Mouse (Mus musculus) liver, embryonic 14.5 days (tissue): ENCODE results near the gene Hmgn1. TPM values are rescaled to one million over a fixed set of nuclear protein-coding genes. Genes with fewer than 3 reads are reported as not detected.

Experiments
- ATAC-seq: fragments of 200-750 bp; cut with Nextera tagmentation; 2 replicates; pipeline ENCODE4 v1.8.0; 2017; ENCODE audit warnings: moderate number of reproducible peaks, mild to moderate bottlenecking, moderate library complexity; ENCODE audit not compliant: insufficient read depth
- DNase-seq, 3 experiments: peaks; one replicate each; pipeline ENCODE4 v3.0.0-alpha.2; 2012 to 2013; ENCODE audit warnings: low read depth in 3 of 3, low spot score in 3 of 3
- H3K27ac ChIP-seq: fragments of 300-500 bp; sonication (generic); 2 replicates; pipeline ENCODE4 v1.5.1; 2014; ENCODE audit warnings: moderate library complexity, mild to moderate bottlenecking, control low read depth, inconsistent platforms
- H3K27me3 ChIP-seq: fragments of 300-500 bp; sonication (generic); 2 replicates; pipeline ENCODE4 v1.6.1; 2014; ENCODE audit warnings: mild to moderate bottlenecking, low read length, moderate library complexity; ENCODE audit not compliant: control insufficient read depth, insufficient read depth
- H3K36me3 ChIP-seq: fragments of 300-500 bp; sonication (generic); replicated peaks from 2 replicates; pipeline ENCODE4 v1.6.1; 2014; ENCODE audit warnings: low read depth; ENCODE audit not compliant: control insufficient read depth, insufficient read depth
- H3K4me1 ChIP-seq, 2 experiments: fragments of 200-500 bp in 1 of 2; fragments of 300-500 bp in 1 of 2; sonication (generic) in 1 of 2; replicated peaks; 2 replicates each; pipeline ENCODE4 v1.6.1; 2012 to 2014; ENCODE audit warnings: antibody characterized with exemption in 1 of 2, inconsistent platforms in 1 of 2, low read length in 1 of 2; ENCODE audit not compliant: control insufficient read depth in 2 of 2, insufficient read depth in 2 of 2
- H3K4me2 ChIP-seq: fragments of 300-500 bp; sonication (generic); 2 replicates; pipeline ENCODE4 v1.6.1; 2014; ENCODE audit warnings: low read depth, mild to moderate bottlenecking, control low read depth, moderate library complexity
- H3K4me3 ChIP-seq, 2 experiments: fragments of 200-500 bp in 1 of 2; fragments of 300-500 bp in 1 of 2; sonication (generic) in 1 of 2; 2 replicates each; pipeline ENCODE4 v1.5.1; 2012 to 2014; ENCODE audit warnings: low read depth in 2 of 2, low read length in 2 of 2, mild to moderate bottlenecking in 2 of 2, control low read depth in 1 of 2, inconsistent platforms in 1 of 2, moderate library complexity in 1 of 2; ENCODE audit not compliant: insufficient read depth in 1 of 2
- H3K9ac ChIP-seq: fragments of 300-500 bp; sonication (generic); replicated peaks from 2 replicates; pipeline ENCODE4 v1.6.1; 2014; ENCODE audit warnings: mild to moderate bottlenecking, control low read depth, moderate library complexity
- H3K9me3 ChIP-seq: fragments of 300-500 bp; sonication (generic); 2 replicates; pipeline ENCODE4 v1.6.1; 2016; ENCODE audit warnings: low read length, mixed read lengths; ENCODE audit not compliant: control insufficient read depth
- CTCF ChIP-seq: IDR thresholded peaks from 2 replicates; pipeline ENCODE4 v1.5.1; 2016; ENCODE audit warnings: antibody characterized with exemption, low read depth, control low read depth
- EP300 ChIP-seq: IDR thresholded peaks from 2 replicates; pipeline ENCODE4 v1.6.1; 2016; ENCODE audit warnings: antibody characterized with exemption, low read depth
- WGBS: fragments of 180-500 bp; shearing (Covaris S2); extraction: QIAGEN DNeasy Blood & Tissue Kit; methylation state at CpG from one replicate; pipeline ENCODE4 v1.1.7; 2014; ENCODE audit not compliant: insufficient replicate concordance; 5-methylcytosine and 5-hydroxymethylcytosine counted together
- polyA plus RNA-seq, 2 experiments: library from polyadenylated mRNA; depleted of rRNA in 1 of 2; stranded (reverse) in 1 of 2; unstranded in 1 of 2; fragments of >200 nt; fragmentation: Nextera tagmentation in 1 of 2; extraction: Ambion mirVana in 1 of 2; gene quantifications; 2 replicates each; pipeline versions ENCODE4 v1.2.1 to v1.2.3; 2012 to 2014

The Hmgn1 gene
- polyA plus RNA-seq, 2 experiments, result 58.7 to 122 TPM

GRCm38 (mm10) chr16:96095966-96096365, 31.6 kb downstream of the Hmgn1 start:
- WGBS, result 69% methylated on average over 5 of the region's 5 CpGs
- ATAC-seq, result no peak

GRCm38 (mm10) chr16:96091515-96092504, 35.7 kb downstream of the Hmgn1 start:
- Histone ChIP-seq H3K4me2 (no peak overlapping the region), H3K4me3 (no peak overlapping the region), H3K27ac (no peak overlapping the region), H3K9me3 (no peaks in the 10 kb centered on the region), H3K9ac (no peak overlapping the region), H3K27me3 (no peaks in the 10 kb centered on the region), H3K36me3 (no peaks in the 10 kb centered on the region), H3K4me1 (peaks cover 0 to 4% of the 10 kb centered on the region in 2 experiments; a peak in 1 of 4 replicates)
- ATAC-seq (0 out of 2 replicates have a peak, but pooled peaks have one; percentile 23), DNase-seq (no peak)
- TF ChIP-seq EP300, result no peak
- TF ChIP-seq CTCF, result no peak
- WGBS, result 38% methylated on average over 9 of the region's 9 CpGs

More at GRCm38 (mm10) chr16:96095966-96096365, 31.6 kb downstream of the Hmgn1 start:
- H3K9ac ChIP-seq, result no peak overlapping the region
- no peak for TF ChIP-seq EP300
- TF ChIP-seq CTCF, result no peak
- no peaks in the 10 kb centered on the region for H3K36me3 ChIP-seq
- no peak for DNase-seq
- H3K27ac ChIP-seq, result no peak overlapping the region
- H3K4me2 ChIP-seq, result no peak overlapping the region
- H3K4me1 ChIP-seq, result no peaks in the 10 kb centered on the region; a peak in 1 of 4 replicates
- no peaks in the 10 kb centered on the region for H3K27me3 ChIP-seq
- H3K4me3 ChIP-seq, result no peak overlapping the region
- no peaks in the 10 kb centered on the region for H3K9me3 ChIP-seq

- Histone ChIP-seq H3K4me3 (no peak overlapping the region), H3K4me1 (peaks cover 0 to 5% of the 10 kb centered on the region in 2 experiments; a peak in 1 of 4 replicates), H3K27me3 (peaks cover 6% of the 10 kb centered on the region), H3K9me3 (no peaks in the 10 kb centered on the region), H3K27ac (no peak overlapping the region), H3K36me3 (no peaks in the 10 kb centered on the region), H3K9ac (no peak overlapping the region), H3K4me2 (no peak overlapping the region)
- ATAC-seq (no peak), DNase-seq (no peak)
- TF ChIP-seq CTCF (no peak), EP300 (no peak)
- 63% methylated on average over 5 of the region's 5 CpGs for WGBS
Observed at GRCm38 (mm10) chr16:96088120-96088519, 39.4 kb downstream of the Hmgn1 start.

- TF ChIP-seq EP300, result no peak
- no peak for TF ChIP-seq CTCF
- Histone ChIP-seq H3K4me1 (peaks cover 0 to 5% of the 10 kb centered on the region in 2 experiments; a peak in 1 of 4 replicates), H3K27ac (no peak overlapping the region), H3K4me2 (no peak overlapping the region), H3K27me3 (peaks cover 13% of the 10 kb centered on the region), H3K36me3 (no peaks in the 10 kb centered on the region), H3K9me3 (no peaks in the 10 kb centered on the region), H3K9ac (no peak overlapping the region), H3K4me3 (no peak overlapping the region)
- ATAC-seq (no peak), DNase-seq (no peak)
- WGBS, result 51% methylated on average over 4 of the region's 4 CpGs
Observed at GRCm38 (mm10) chr16:96087436-96087835, 40.1 kb downstream of the Hmgn1 start.

GRCm38 (mm10) chr16:96087001-96087400, 40.5 kb downstream of the Hmgn1 start:
- Histone ChIP-seq H3K4me1 (peaks cover 0 to 5% of the 10 kb centered on the region in 2 experiments; a peak in 1 of 4 replicates), H3K9me3 (no peaks in the 10 kb centered on the region), H3K4me2 (no peak overlapping the region), H3K27me3 (peaks cover 18% of the 10 kb centered on the region), H3K36me3 (no peaks in the 10 kb centered on the region), H3K9ac (no peak overlapping the region), H3K27ac (no peak overlapping the region), H3K4me3 (no peak overlapping the region)
- DNase-seq (no peak), ATAC-seq (no peak)
- 43% methylated on average over 12 of the region's 12 CpGs for WGBS
- no peak for TF ChIP-seq EP300
- no peak for TF ChIP-seq CTCF
